Mouse (Mus musculus): Measurements from ENCODE around the gene Tmc6. TPM values are rescaled to one million over a fixed set of nuclear protein-coding genes. Genes with fewer than 3 reads are reported as not detected.
"Not testable (repeated sequence)": the region's sequence is repeated elsewhere in the genome, so short reads cannot be mapped to it uniquely, and the experiment has no call there.

Tmc6 gene
- polyA plus RNA-seq, 1 experiment from 2014 or later = 11.5 TPM

DNA sequence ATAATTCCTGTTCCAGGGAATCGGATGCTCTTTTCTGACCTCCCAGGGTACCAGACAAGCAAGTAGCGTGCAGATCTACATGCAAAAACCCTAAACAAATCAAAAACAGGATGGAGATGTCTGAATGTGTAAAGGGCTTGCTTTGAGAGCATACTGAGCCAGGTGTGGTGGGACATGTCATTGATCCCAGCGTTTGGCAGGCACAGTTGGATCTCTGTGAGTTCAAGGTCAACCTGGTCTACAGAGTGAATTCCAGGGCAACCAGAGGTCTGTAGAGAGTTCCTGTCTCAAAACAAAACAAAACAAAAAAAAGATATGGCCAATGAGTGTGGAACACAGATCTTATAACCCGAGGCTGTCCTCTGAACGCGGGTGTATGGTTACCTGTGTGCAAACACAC, 41.4 kb upstream of the Tmc6 start:
- no peak for ATAC-seq (ENCODE audit: low FRiP score, low read depth)
- H3K9me3 ChIP-seq = no peaks in the 10 kb centered on the region
- no peaks in the 10 kb centered on the region for H3K27me3 ChIP-seq (replicated peaks)
- no peak overlapping the region for H3K4me3 ChIP-seq
- H3K36me3 ChIP-seq = peaks cover 19% of the 10 kb centered on the region
- no peak overlapping the region for H3K4me2 ChIP-seq (replicated peaks)
- 93% methylated on average over 6 of the region's 6 CpGs for WGBS
- H3K9ac ChIP-seq = no peak overlapping the region
- no peak overlapping the region for H3K27ac ChIP-seq
- peaks cover 45% of the 10 kb centered on the region for H3K4me1 ChIP-seq

- no peak overlapping the region for H3K4me3 ChIP-seq
- no peak overlapping the region for H3K9ac ChIP-seq
- no peak for ATAC-seq (ENCODE audit: low FRiP score, low read depth)
- peaks cover 40% of the 10 kb centered on the region for H3K4me1 ChIP-seq
- WGBS = 90% methylated on average over 7 of the region's 7 CpGs
- no peak overlapping the region for H3K27ac ChIP-seq
- no peaks in the 10 kb centered on the region for H3K27me3 ChIP-seq (replicated peaks)
- H3K4me2 ChIP-seq (replicated peaks) = no peak overlapping the region
- peaks cover 19% of the 10 kb centered on the region for H3K36me3 ChIP-seq
- no peaks in the 10 kb centered on the region for H3K9me3 ChIP-seq
Observed at GRCm38 (mm10) chr11:117822728-117823241, 40.8 kb upstream of the Tmc6 start.

- Histone ChIP-seq H3K27ac (no peak overlapping the region), H3K9ac (no peak overlapping the region), H3K4me3 (no peak overlapping the region), H3K27me3 (replicated peaks) (no peaks in the 10 kb centered on the region), H3K9me3 (no peaks in the 10 kb centered on the region), H3K36me3 (peaks cover 25% of the 10 kb centered on the region), H3K4me2 (replicated peaks) (no peak overlapping the region), H3K4me1 (peaks cover 32% of the 10 kb centered on the region)
- WGBS = 92% methylated on average over 9 of the region's 9 CpGs
- ATAC-seq (ENCODE audit: low FRiP score, low read depth) = no peak
Observed at GRCm38 (mm10) chr11:117821868-117822267, 39.9 kb upstream of the Tmc6 start.

GRCm38 (mm10) chr11:117820173-117820572, 38.2 kb upstream of the Tmc6 start:
- no peak overlapping the region for H3K4me3 ChIP-seq
- peaks cover 33% of the 10 kb centered on the region for H3K36me3 ChIP-seq
- WGBS = 96% methylated on average over 7 of the region's 7 CpGs
- no peak for ATAC-seq (ENCODE audit: low FRiP score, low read depth)
- peaks cover 17% of the 10 kb centered on the region for H3K4me1 ChIP-seq
- H3K4me2 ChIP-seq (replicated peaks) = no peak overlapping the region
- H3K9me3 ChIP-seq = no peaks in the 10 kb centered on the region
- H3K27me3 ChIP-seq (replicated peaks) = no peaks in the 10 kb centered on the region
- no peak overlapping the region for H3K27ac ChIP-seq
- H3K9ac ChIP-seq = no peak overlapping the region

- H3K4me3 ChIP-seq = no peak overlapping the region
- no peaks in the 10 kb centered on the region for H3K27me3 ChIP-seq (replicated peaks)
- ATAC-seq (ENCODE audit: low FRiP score, low read depth) = no peak
- H3K36me3 ChIP-seq = peaks cover 41% of the 10 kb centered on the region
- WGBS = 70% methylated on average over 8 of the region's 8 CpGs
- no peak overlapping the region for H3K9ac ChIP-seq
- H3K27ac ChIP-seq = no peak overlapping the region
- no peak overlapping the region for H3K4me2 ChIP-seq (replicated peaks)
- no peaks in the 10 kb centered on the region for H3K9me3 ChIP-seq
- peaks cover 12% of the 10 kb centered on the region for H3K4me1 ChIP-seq
Observed at GRCm38 (mm10) chr11:117819095-117819494, 37.1 kb upstream of the Tmc6 start.

- Histone ChIP-seq H3K4me3 (no peak overlapping the region), H3K9me3 (no peaks in the 10 kb centered on the region), H3K27ac (no peak overlapping the region), H3K4me2 (replicated peaks) (no peak overlapping the region), H3K36me3 (peaks cover 43% of the 10 kb centered on the region), H3K27me3 (replicated peaks) (no peaks in the 10 kb centered on the region), H3K9ac (no peak overlapping the region), H3K4me1 (peaks cover 9% of the 10 kb centered on the region)
- WGBS = 91% methylated on average over 13 of the region's 13 CpGs
- ATAC-seq (ENCODE audit: low FRiP score, low read depth) = no peak
Observed at GRCm38 (mm10) chr11:117816389-117816996, 34.5 kb upstream of the Tmc6 start.

DNA sequence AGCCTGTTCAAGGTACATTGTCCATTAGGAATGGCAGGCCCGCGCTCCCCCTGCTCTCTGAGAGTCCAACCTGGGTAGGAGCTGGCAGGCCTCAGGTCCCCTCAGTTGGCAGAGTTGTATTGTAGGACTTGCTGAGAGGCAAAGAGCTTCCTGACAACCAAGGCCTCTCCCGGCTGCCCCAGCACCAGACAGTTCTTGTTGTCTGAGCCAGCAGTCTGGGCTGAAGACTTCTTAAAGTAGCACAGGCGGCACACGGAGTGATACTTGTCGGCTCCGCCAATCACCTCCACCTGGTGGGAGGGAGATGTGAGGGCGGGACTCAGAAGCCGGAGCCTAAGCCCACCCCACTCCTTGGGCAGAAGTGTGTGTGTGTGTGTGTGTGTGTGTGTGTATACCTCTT, 33.9 kb upstream of the Tmc6 start:
- H3K4me1 ChIP-seq = peaks cover 11% of the 10 kb centered on the region
- not testable (repeated sequence) for H3K4me2 ChIP-seq (replicated peaks); H3K27me3 ChIP-seq (replicated peaks); H3K4me3 ChIP-seq; ATAC-seq (ENCODE audit: low FRiP score, low read depth); H3K9ac ChIP-seq; H3K9me3 ChIP-seq; H3K27ac ChIP-seq
- H3K36me3 ChIP-seq = peaks cover 38% of the 10 kb centered on the region
- 87% methylated on average over 9 of the region's 9 CpGs for WGBS

GRCm38 (mm10) chr11:117814704-117815366, 32.8 kb upstream of the Tmc6 start:
- Histone ChIP-seq H3K4me3 (no peak overlapping the region), H3K4me2 (replicated peaks) (no peak overlapping the region), H3K27me3 (replicated peaks) (peaks cover 4% of the 10 kb centered on the region; the same call in 1 of the 2 replicates), H3K9ac (no peak overlapping the region), H3K36me3 (peaks cover 33% of the 10 kb centered on the region), H3K4me1 (peaks cover 21% of the 10 kb centered on the region), H3K27ac (no peak overlapping the region), H3K9me3 (no peaks in the 10 kb centered on the region)
- ATAC-seq (ENCODE audit: low FRiP score, low read depth) = no peak
- WGBS = 97% methylated on average over 6 of the region's 6 CpGs

GRCm38 (mm10) chr11:117813867-117814266, 31.9 kb upstream of the Tmc6 start:
- Histone ChIP-seq H3K4me2 (replicated peaks) (no peak overlapping the region), H3K9ac (no peak overlapping the region), H3K36me3 (peaks cover 33% of the 10 kb centered on the region), H3K27ac (no peak overlapping the region), H3K4me3 (no peak overlapping the region), H3K27me3 (replicated peaks) (peaks cover 9% of the 10 kb centered on the region; the same call in 1 of the 2 replicates), H3K4me1 (peaks cover 18% of the 10 kb centered on the region), H3K9me3 (no peaks in the 10 kb centered on the region)
- ATAC-seq (ENCODE audit: low FRiP score, low read depth) = no peak
- WGBS = 86% methylated on average over 5 of the region's 5 CpGs

DNA sequence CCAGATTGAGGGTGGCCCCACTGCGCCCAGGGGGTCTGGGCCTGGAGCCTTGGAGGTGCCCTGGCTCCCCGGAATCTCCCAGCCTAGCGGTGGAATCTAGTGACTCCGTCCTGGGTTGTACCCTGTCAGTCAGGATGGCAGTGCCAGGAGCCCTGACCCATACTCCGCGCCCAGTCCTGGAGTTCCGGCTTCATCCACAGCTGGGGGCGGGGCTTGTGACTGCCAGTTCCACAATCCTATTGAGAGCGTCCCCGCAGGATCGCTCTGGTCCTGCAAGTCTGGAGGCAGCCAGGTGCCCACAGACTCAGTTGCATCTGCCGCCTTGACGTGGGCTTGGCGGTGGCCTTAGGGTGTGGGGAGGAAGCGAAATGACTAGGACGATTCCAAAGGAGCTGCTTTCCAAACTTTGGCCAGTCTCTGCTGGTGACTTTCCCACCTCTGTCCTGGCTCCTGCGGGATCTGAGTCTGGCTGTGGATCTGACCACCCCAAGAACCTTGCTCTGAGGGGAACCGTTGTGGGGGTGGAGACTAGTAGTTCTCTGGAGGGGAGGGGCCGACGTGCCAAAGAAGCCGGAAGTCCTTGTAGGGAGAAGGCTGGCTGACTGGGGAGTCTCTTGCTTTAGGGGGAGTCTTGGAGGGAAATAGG, 28.5 kb upstream of the Tmc6 start:
- H3K4me1 ChIP-seq = peaks cover 18% of the 10 kb centered on the region
- peak overlapping the region; percentile 54 for H3K9ac ChIP-seq
- peaks cover 22% of the 10 kb centered on the region for H3K36me3 ChIP-seq
- H3K4me3 ChIP-seq = peak overlapping the region; percentile 66
- under 1% methylated on average over 21 of the region's 21 CpGs for WGBS
- peak overlapping the region; percentile 98 for H3K4me2 ChIP-seq (replicated peaks)
- H3K27ac ChIP-seq = no peak overlapping the region
- peak; percentile 84 for ATAC-seq (ENCODE audit: low FRiP score, low read depth)
- H3K27me3 ChIP-seq (replicated peaks) = peaks cover 9% of the 10 kb centered on the region; the same call in 1 of the 2 replicates
- H3K9me3 ChIP-seq = no peaks in the 10 kb centered on the region

- Histone ChIP-seq H3K4me1 (peaks cover 18% of the 10 kb centered on the region), H3K9me3 (no peaks in the 10 kb centered on the region), H3K27me3 (replicated peaks) (peaks cover 9% of the 10 kb centered on the region; the same call in 1 of the 2 replicates), H3K4me2 (replicated peaks) (peak within 1 kb of the TSS; percentile 98), H3K36me3 (peaks cover 14% of the 10 kb centered on the region; the same call in 1 of the 2 replicates), H3K9ac (peak within 1 kb of the TSS; percentile 54), H3K4me3 (peak within 1 kb of the TSS; percentile 66), H3K27ac (no peak within 1 kb of the TSS)
- peak; percentile 68; the same call in 1 of the 2 replicates for ATAC-seq (ENCODE audit: low FRiP score, low read depth)
- under 1% methylated on average over 75 of the region's 75 CpGs for WGBS
Observed at GRCm38 (mm10) chr11:117809407-117810311, 27.7 kb upstream of the Tmc6 start, which contains the start of the genes Gm20708 and Syngr2. Gene Gm20708 (plus strand): TSS chr11:117809668. Gene Syngr2 (plus strand): TSS chr11:117809668.

Data from neural tube, embryonic 12.5 days (tissue).